Mouse (Mus musculus) lung, postnatal 25 days (tissue): ENCODE data around the gene Kif13a.

Experiments
- DNase-seq: peaks from one replicate; pipeline ENCODE4 v3.0.0; 2022; ENCODE audit warnings: low spot score

Kif13a gene

GRCm38 (mm10) chr13:46727038-46727836 is 202.4 kb downstream of the Kif13a start:
- peak; percentile 62 for DNase-seq

- no peak for DNase-seq
Observed at GRCm38 (mm10) chr13:46726288-46727037, 203.2 kb downstream of the Kif13a start.

- no peak for DNase-seq
Observed at GRCm38 (mm10) chr13:46725227-46725626, 204.4 kb downstream of the Kif13a start.

- DNase-seq: peak; percentile 35
Observed at GRCm38 (mm10) chr13:46724371-46724770, 205.3 kb downstream of the Kif13a start.

GRCm38 (mm10) chr13:46721009-46721408 is 208.7 kb downstream of the Kif13a start:
- DNase-seq: no peak

- DNase-seq: no peak
Observed at GRCm38 (mm10) chr13:46718893-46719400, 210.7 kb downstream of the Kif13a start.

GRCm38 (mm10) chr13:46715976-46716639 is 213.6 kb downstream of the Kif13a start:
- DNase-seq: no peak

GRCm38 (mm10) chr13:46713486-46713885 is 216.2 kb downstream of the Kif13a start:
- DNase-seq: no peak

GRCm38 (mm10) chr13:46703138-46703537 is 226.5 kb downstream of the Kif13a start:
- DNase-seq: no peak

GRCm38 (mm10) chr13:46701486-46701885 is 228.2 kb downstream of the Kif13a start:
- DNase-seq: no peak

- DNase-seq: no peak
Observed at GRCm38 (mm10) chr13:46699372-46699771, 230.3 kb downstream of the Kif13a start.
